Mouse (Mus musculus): ENCODE measurements at regions not wholly inside any gene's neighbourhood (a gene's known extent, or its start where the extent isn't known, plus 50 kb on each side); places are given as distances from the start of the nearest gene placed in this dataset.

- TF ChIP-seq CTCF (IDR thresholded peaks at IDR 0.05; ENCODE audit: low read depth, low read length) (no peak), POLR2AphosphoS5 (IDR thresholded peaks at IDR 0.05; ENCODE audit: insufficient replicate concordance, low read depth, low read length) (no peak), GATA1 (IDR thresholded peaks at IDR 0.05; ENCODE audit: borderline replicate concordance, low read length) (no peak)
These were observed 583.8 kb upstream of the Brinp3 start for GRCm38 (mm10) chr1:145910637-145911369.
